Comparison of ENCODE assay signal across 8 mouse cellular contexts in the genomic region with DNA sequence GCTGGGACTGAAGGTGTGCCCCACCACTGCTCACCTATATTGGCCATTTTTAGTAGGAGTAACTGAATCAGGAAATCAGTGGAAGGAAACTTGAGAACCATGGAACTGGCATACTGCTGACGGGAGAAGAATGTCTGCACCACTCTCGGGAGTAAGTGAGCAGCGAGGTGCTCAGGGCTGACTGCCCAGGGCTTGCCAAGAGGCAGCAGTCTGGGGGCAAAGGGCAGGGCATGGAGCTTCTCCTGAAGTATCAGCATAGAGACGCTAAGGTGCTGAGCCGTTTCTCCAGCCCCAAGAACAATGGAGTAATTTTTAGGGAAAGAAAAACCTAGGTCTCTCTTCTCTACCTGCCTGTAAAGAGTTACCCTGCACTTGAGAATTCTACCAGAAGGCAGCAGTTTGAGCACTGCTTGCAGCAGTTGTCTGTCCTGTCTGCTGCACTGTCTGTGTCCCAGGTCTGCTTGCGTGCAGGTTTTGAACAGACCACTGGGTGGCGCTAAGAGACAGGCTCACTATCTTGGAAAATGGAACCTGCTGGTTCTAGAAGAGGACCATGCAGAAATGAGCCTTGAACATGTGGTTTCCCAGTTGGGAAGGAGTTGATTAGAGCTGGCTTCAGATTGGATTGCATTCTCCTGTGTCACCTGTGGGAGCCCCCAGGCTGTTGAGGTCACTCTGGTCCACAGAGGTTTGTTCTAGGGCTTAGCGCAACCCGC. TPM values are rescaled to one million over a fixed set of nuclear protein-coding genes. Genes with fewer than 3 reads are reported as not detected.
DNase-seq lines count a peak whose midpoint lies in the region.

No protein-coding gene starts in this region.

- DNase-seq in ZHBTc4 (ENCODE audit: low read depth, low spot score), result peak; percentile 84
- peak; percentile 90 to 91 for DNase-seq in cerebellum, postnatal 14 days
- peak; percentile 33 to 89 for DNase-seq in frontal cortex, adult 2 months (ENCODE audit: extremely low spot score in 1 of 2, low spot score in 1 of 2)
- peak; percentile 46 for DNase-seq in hindlimb bud, embryonic 11.5 days (ENCODE audit: extremely low spot score, low read depth, low spot score)
- DNase-seq in left cerebral cortex, adult 11 months (ENCODE audit: low spot score), result peak; percentile 70
- DNase-seq in lung, postnatal 4 days, result peak; percentile 62 to 82
- DNase-seq in right cerebral cortex, postnatal 10 days (ENCODE audit: low spot score in 2 of 2), result peak; percentile 79 to 86
- peak; percentile 79 for DNase-seq in urinary bladder, postnatal 14 days (ENCODE audit: low spot score)

RNA-seq across cellular contexts. Expression of gene Gm20388, which starts 33.6 kb away (rescaled TPM):
- polyA plus RNA-seq in frontal cortex, adult 2 months (2012; rRNA removed), result 15.5 and 22.2 TPM in 2 replicates

RNA-seq across cellular contexts. Expression of gene Usp10, which starts 34.1 kb away (rescaled TPM):
- 86.8 and 98.2 TPM in 2 replicates for polyA plus RNA-seq in frontal cortex, adult 2 months (2012; rRNA removed)

RNA-seq across cellular contexts. Expression of gene Crispld2, which starts 48.0 kb away (rescaled TPM):
- polyA plus RNA-seq in frontal cortex, adult 2 months (2012; rRNA removed), result 3.4 and 4.0 TPM in 2 replicates

Comparison
In these comparisons a context has a peak if more than half of its experiments do, and no peak if none do; other contexts are left out.
1. Peak in every context shown above with its lines: DNase-seq.